Mouse (Mus musculus): Measurements from ENCODE around the gene Amh.

The Amh gene

DNA sequence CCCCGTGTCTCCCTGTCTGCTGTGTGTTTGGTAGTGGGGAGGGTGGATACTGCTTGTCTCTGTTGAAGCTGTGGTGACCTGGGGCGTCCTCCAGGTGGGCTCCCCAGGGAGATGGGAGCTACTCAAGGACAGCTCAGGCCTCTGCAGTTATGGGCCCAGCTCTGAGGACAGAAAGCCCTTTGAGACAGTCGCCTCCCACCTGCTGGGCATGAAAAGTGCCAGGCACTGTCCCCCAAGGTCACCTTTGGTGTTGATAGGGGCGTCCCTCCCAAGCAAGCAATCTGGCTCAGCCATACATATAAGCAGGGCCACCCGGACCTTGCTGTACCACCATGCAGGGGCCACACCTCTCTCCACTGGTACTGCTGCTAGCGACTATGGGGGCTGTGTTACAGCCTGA is at the start of gene Amh:
Amh (plus strand) TSS at position 328 of the 400 bp plus-strand sequence.
- no peak for DNase-seq (ENCODE audit: low spot score)

- no peak for DNase-seq (ENCODE audit: low spot score)
Observed at GRCm38 (mm10) chr10:80755291-80756015, 49.6 kb upstream of the Amh start.

- DNase-seq (ENCODE audit: low spot score): no peak
Observed at GRCm38 (mm10) chr10:80756099-80756498, 48.9 kb upstream of the Amh start.

GRCm38 (mm10) chr10:80756509-80756908 is 48.5 kb upstream of the Amh start:
- no peak for DNase-seq (ENCODE audit: low spot score)

DNA sequence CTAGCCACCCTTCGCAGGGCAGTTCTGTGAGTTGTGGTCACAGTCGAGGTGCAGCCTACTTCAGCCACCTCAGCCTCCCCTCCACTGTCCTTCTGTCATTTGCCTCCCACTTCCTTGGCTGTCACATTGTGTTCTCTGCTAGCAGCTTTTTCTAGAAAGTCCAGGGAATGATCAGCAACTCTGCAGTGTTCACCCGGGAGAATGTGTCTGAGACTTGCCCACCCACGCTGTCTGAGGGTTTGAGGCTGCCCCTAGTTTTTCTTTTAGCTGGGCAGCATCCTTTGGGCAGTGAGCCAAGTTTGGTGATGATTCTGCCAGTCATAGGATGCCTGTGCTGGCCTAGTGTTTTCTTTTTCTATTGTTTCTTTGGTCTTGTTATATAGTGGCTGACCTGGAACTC is 48.1 kb upstream of the Amh start:
- no peak for DNase-seq (ENCODE audit: low spot score)

- peak; percentile 22 for DNase-seq (ENCODE audit: low spot score)
Observed at GRCm38 (mm10) chr10:80757717-80758116, 47.3 kb upstream of the Amh start.

- DNase-seq (ENCODE audit: low spot score): no peak
Observed at GRCm38 (mm10) chr10:80758651-80759050, 46.4 kb upstream of the Amh start.

DNA sequence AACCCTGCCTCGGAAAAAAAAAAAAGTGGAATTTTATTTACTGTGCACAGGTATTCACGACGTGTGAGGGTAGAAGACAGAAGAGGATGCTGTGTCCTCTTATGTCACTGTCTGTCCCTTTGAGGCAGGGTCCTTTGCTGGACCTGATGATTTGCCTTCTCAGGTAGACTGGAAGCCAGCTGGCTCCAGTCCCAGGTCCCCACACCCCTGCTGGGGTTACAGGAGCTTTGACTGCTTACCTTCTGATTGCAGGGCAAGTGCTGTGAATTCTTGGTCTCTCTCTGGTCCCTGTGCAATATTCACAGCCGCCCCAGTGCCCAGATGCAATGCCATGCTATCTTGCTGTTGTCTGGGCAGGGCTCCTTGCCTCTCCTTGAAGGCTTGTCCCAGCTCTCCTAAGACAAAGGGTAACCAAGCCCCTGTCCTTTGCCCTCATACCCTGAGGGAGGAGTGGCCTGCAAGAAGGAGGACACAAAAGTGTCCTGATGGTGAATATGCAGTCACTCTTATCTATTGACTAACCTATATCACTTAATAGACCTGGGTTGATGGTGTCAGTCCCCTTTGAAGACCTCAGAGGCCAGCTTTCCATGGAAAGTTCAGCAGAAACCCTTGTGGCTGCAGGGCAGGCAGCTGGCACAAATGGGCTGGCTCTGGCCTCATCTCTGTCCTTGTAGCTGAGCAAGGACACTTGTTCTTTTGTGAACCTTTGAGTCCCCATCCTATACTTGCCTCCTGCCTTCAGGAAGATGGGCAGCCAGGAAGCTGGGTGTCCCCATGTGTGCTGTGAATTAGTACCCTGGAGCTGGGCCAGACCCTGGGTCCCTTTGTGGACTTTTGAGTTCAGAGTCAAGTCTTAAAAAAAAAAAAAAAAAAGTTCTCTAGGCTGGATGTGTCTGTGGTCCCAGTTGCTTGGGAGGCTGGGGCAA is 44.2 kb upstream of the Amh start:
- DNase-seq (ENCODE audit: low spot score): no peak

DNA sequence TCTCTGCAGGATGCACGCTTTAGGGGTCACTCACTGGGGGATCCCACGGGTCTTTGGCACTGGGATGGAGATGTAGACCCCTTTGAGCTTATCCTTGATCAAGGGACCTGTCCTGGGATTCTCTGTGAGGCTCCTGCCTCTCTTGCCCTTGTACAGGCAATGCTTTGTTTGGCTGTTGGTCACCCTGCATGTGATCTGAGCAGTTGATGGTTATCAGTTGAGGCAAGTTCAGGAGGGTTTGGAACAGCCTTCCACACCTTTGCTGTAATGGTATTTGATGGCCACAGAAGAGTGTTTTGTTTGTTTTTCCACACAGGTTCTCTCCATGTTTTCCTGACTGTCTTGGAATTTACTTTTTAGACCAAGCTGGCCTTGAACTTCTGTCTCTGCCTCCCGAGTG is 43.2 kb upstream of the Amh start:
- DNase-seq (ENCODE audit: low spot score): no peak

DNA sequence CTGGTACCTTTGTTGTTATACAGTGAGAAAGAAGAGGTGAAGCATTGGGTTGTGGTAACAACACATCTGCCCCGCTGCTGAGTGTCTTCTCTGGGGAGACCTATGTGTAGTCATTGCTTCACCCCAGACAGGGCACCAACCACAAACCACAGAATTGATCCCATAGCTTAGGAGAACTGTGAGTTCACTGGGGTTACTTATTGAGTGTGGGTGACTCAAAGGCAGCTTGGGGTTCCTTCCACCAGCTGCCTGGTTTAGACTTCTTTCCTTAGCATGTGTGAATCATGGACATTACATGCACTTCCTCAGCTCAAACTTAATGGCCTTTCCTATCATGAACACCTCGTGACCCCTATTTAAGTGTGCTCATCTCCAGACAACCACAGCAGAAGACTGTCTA is 41.5 kb upstream of the Amh start:
- DNase-seq (ENCODE audit: low spot score): no peak

DNA sequence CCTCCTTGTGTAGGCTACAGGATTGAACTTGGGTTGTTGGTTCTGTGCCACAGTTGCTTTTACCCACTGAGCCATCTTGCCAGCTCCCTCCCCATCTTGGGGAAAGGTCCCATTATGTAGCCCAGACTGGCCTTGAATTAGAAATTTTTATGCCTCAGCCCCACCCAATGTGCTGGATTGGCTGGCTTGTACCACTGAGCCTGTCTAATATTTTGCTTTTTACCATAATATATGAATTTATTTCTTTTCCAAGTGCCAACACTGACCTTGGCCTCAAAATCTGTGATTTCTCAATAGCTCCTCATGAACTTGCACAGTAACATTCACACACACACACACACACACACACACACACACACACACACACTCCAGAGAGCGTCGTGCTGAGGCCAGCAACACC is 39.3 kb upstream of the Amh start:
- no peak for DNase-seq (ENCODE audit: low spot score)

GRCm38 (mm10) chr10:80766161-80766815 is 38.8 kb upstream of the Amh start:
- no peak for DNase-seq (ENCODE audit: low spot score)

DNA sequence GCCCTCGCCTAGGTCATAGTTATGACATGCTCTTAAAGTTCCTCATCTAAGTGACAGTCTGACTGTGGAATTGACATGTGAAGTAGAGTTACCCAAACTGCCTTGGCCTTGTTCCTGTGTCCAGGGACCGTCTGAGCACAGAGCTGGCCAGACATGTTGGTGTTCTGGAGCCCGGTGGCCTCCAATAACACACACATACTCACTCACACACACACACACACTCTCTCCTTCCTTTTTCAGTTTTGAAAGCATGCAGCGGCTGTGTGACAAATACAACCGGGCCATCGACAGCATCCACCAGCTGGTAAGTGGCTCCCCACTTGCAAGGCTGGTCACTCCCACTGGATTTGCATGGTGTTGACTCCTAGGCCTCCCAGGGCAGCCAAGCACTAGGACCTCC is 36.7 kb upstream of the Amh start:
- no peak for DNase-seq (ENCODE audit: low spot score)

DNA sequence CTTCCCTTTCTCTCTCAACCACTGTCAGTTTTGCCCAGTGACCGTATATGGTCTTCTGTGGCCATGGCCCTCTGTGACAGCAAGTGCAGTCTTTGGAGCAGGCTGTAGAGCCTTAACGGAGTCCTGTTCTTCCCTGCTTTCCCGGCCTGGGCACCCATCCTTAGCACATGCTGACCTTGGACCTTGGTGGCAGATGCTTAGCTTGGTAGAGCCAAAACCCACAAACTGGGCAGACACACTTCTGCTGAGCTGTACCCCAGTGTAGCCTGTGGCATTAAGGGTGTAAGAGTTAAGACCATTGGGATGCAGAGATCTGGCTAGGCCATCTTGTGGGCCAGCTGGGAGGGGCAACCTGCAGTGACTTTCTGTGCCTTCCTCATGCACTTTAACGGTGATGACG is 31.2 kb upstream of the Amh start:
- no peak for DNase-seq (ENCODE audit: low spot score)

- DNase-seq (ENCODE audit: low spot score): peak; percentile 45
Observed at GRCm38 (mm10) chr10:80774549-80774948, 30.5 kb upstream of the Amh start.

DNA sequence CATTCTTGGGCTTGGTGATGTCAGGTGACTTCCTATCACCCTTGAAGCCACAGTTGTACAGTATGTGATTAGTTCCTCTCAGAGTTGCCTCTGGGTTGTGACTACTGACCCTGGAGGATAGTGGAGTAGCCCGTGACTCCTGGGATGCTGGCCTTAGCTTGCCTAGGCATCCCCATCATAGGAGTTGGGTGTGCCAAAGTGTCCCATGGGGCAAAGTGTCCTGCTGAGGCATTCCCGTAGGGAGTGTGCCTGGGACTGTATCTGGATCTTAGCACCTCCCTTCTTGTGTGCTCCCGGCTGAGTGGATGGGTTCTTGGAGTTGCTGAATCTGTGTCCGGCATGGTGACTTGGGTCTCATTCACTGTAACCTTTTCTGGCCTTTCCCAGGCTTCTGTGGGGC is 30.1 kb upstream of the Amh start:
- DNase-seq (ENCODE audit: low spot score): no peak

DNA sequence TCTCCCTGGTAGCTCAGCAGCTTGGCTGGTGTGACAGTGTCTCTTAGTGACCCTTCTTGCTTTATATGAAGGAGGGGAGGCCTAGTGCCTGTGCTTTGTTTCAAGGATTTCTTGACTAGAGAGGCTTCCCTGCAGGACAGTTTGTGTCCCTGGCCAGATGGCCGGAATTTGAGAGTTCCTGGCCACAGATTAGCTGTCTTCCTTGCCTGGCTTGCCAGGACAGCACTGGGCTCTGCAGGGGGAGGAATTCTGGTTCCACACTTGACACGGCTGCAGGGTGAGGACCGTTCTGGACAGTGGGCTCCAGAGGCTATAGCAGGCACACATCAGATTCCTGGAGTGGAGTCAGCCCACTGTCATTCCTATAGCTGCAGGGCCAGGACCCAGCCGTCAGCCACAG is 29.3 kb upstream of the Amh start:
- no peak for DNase-seq (ENCODE audit: low spot score)

DNA sequence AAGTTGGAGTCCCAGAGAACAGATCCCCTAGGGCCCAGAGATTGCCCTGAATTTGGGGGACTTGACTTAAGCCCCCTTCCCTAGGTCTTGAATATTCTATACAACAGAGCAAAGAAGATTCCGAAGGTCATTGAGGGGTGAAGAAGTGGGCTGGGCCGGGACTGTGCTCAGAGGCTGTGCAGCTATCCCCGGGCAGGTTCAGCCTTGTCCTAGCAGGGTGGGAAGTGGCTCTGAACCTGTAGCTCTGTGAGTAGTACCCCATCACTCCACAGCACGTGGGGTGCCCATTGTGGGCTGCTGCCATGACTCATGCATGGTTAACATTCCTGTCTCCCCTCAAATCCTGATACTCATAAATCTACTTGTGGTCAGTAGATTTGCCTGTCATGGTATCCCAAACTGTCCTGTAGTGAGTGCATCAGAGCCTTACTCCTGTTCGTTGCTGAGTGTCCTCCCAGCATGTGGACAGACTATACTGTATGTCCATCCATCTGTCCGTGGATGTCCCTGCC is 28.6 kb upstream of the Amh start:
- DNase-seq (ENCODE audit: low spot score): no peak

- DNase-seq (ENCODE audit: low spot score): no peak
Observed at GRCm38 (mm10) chr10:80777123-80777522, 27.9 kb upstream of the Amh start.

DNA sequence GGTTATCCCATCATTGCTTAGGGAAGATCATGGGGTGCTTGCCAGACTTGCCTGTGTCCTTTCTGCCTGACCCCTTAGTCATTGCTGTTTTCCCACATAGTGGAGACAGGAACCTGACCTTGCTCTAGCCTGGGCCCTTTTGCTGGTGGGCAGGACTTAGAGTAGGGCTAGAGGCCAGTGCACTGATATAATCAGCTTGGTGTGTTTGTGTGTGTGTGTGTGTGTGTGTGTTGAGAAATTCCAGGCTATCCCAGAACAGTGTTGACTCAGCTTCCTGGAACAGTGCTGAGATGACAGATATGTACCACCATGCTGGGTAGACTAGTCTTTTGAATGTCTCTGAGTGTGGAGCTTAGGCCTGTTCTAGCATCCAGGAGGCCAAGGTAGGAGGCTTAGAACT is 25.5 kb upstream of the Amh start:
- DNase-seq (ENCODE audit: low spot score): no peak

DNA sequence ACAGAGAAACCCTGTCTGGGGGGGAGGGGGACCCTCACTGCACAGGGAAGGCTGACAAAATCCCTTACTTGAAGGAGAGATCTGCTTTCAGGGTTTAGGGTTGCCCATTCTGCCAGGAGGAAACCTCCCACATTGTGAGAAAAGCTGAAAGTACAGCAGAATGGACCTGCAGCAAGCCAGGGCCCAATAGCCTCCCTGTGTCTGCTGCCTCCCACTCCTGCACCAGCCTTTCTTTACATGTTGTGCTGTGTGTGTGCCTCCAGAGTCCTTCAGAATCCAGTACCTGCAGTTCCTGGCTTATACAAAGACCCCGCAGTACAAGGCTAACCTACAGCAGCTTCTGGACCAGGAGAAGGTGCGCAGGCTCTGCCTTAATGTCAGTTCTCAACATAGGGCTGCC is 20.7 kb upstream of the Amh start:
- no peak for DNase-seq (ENCODE audit: low spot score)

DNA sequence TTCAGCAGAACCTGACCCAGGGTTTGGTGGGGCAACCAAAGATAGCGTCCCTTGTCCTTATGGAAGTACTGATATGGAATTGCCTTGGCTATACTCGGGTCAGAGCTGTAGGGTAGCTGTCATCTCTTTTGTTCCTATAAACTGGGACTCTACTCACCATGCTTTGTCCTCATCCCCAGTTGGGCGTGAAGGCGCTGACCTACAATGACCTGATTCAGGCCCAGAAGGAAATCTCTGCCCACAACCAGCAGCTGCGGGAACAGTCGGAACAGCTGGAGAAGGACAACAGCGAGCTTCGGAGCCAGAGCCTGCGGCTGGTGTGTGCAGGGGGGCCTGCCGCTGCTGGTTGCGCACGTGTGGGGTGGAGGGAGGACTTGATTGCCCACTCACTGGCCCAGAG is 20.2 kb upstream of the Amh start:
- no peak for DNase-seq (ENCODE audit: low spot score)

DNA sequence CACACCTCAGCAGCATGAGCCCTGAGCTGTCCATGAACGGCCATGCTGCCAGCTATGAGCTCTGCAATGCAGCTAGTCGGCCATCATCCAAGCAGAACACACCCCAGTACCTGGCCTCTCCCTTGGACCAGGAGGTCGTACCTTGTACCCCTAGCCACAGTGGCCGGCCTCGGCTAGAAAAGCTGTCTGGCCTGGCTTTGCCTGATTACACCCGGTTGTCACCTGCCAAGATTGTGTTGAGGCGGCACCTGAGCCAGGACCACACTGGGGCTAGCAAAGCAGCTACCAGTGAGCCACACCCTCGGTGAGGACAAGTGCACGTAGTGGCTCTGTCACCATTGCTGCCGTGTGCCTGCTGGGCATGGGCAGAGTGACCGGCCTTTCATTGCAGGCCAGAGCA is 19.1 kb upstream of the Amh start:
- DNase-seq (ENCODE audit: low spot score): no peak
